Mouse (Mus musculus) neural tube, embryonic 11.5 days (tissue): ENCODE results near the gene H2al1i. TPM values are rescaled to one million over a fixed set of nuclear protein-coding genes. Genes with fewer than 3 reads are reported as not detected.

Experiments
- ATAC-seq: fragments of 200-750 bp; cut with Nextera tagmentation; 2 replicates; pipeline ENCODE4 v1.8.0; 2017; ENCODE audit warnings: moderate number of reproducible peaks, mild to moderate bottlenecking, moderate TSS enrichment, moderate library complexity; ENCODE audit not compliant: insufficient read depth, low FRiP score, low TSS enrichment
- DNase-seq: peaks from one replicate; pipeline ENCODE4 v3.0.0-alpha.2; 2015; ENCODE audit warnings: low spot score
- H3K27ac ChIP-seq: fragments of 300-500 bp; sonication (generic); 2 replicates; pipeline ENCODE4 v1.5.1; 2014; ENCODE audit warnings: low read depth, mild to moderate bottlenecking, low read length
- H3K27me3 ChIP-seq: fragments of 300-500 bp; sonication (generic); 2 replicates; pipeline ENCODE4 v1.6.1; 2014; ENCODE audit warnings: mild to moderate bottlenecking, low read length, mixed read lengths; ENCODE audit not compliant: control insufficient read depth, insufficient read depth
- H3K36me3 ChIP-seq: fragments of 300-500 bp; sonication (generic); 2 replicates; pipeline ENCODE4 v1.6.1; 2014; ENCODE audit warnings: mild to moderate bottlenecking, low read length, moderate library complexity, mixed read lengths; ENCODE audit not compliant: control insufficient read depth, insufficient read depth
- H3K4me1 ChIP-seq: fragments of 300-500 bp; sonication (generic); 2 replicates; pipeline ENCODE4 v1.6.1; 2014; ENCODE audit warnings: low read length, mixed read lengths; ENCODE audit not compliant: control insufficient read depth, insufficient read depth
- H3K4me2 ChIP-seq: fragments of 300-500 bp; sonication (generic); 2 replicates; pipeline ENCODE4 v1.6.1; 2014; ENCODE audit warnings: low read depth, mild to moderate bottlenecking, moderate library complexity
- H3K4me3 ChIP-seq: fragments of 300-500 bp; sonication (generic); 2 replicates; pipeline ENCODE4 v1.5.1; 2014; ENCODE audit warnings: low read depth, low read length
- H3K9ac ChIP-seq: fragments of 300-500 bp; sonication (generic); 2 replicates; pipeline ENCODE4 v1.6.1; 2014; ENCODE audit warnings: mild to moderate bottlenecking, low read length
- H3K9me3 ChIP-seq: fragments of 300-500 bp; sonication (generic); 2 replicates; pipeline ENCODE4 v1.6.1; 2016; ENCODE audit warnings: low read length; ENCODE audit not compliant: control insufficient read depth
- WGBS: fragments of 180-500 bp; shearing (Covaris S2); extraction: QIAGEN DNeasy Blood & Tissue Kit; methylation state at CpG from one replicate; pipeline ENCODE4 v1.1.7; 2014; 5-methylcytosine and 5-hydroxymethylcytosine counted together
- polyA plus RNA-seq: library from polyadenylated mRNA; unstranded; fragments of >200 nt; fragmentation: Nextera tagmentation; extraction: Ambion mirVana; gene quantifications from 2 replicates; pipeline ENCODE4 v1.2.1, GENCODE M21; 2014

The H2al1i gene
- polyA plus RNA-seq, 1 experiment from 2014 or later: not detected

- Histone ChIP-seq H3K4me2 (no peak overlapping the region), H3K9me3 (no peaks in the 10 kb centered on the region), H3K4me1 (no peaks in the 10 kb centered on the region), H3K27ac (no peak overlapping the region), H3K9ac (no peak overlapping the region), H3K4me3 (no peak overlapping the region), H3K36me3 (no peaks in the 10 kb centered on the region), H3K27me3 (0 out of 2 replicates have a peak, but pooled peaks cover 2% of the 10 kb centered on the region)
- ATAC-seq (no peak), DNase-seq (no peak)
- 64% methylated on average over 6 of the region's 6 CpGs for WGBS
Measured at GRCm38 (mm10) chrX:11363890-11364289, 39.4 kb downstream of the H2al1i start.

- 58% methylated on average over 12 of the region's 12 CpGs for WGBS
- no peak for DNase-seq
- Histone ChIP-seq H3K4me2 (no peak overlapping the region), H3K4me1 (no peaks in the 10 kb centered on the region), H3K4me3 (no peak overlapping the region), H3K36me3 (no peaks in the 10 kb centered on the region), H3K9ac (no peak overlapping the region), H3K9me3 (no peaks in the 10 kb centered on the region), H3K27me3 (0 out of 2 replicates have a peak, but pooled peaks cover 2% of the 10 kb centered on the region), H3K27ac (no peak overlapping the region)
- no peak for ATAC-seq
Measured at GRCm38 (mm10) chrX:11365151-11365550, 40.7 kb downstream of the H2al1i start.

Other genes with a start within 250 kb of the H2al1i start
- not detected in 2 replicates for gene H2al1a, start 25.4 kb upstream of the H2al1i start, polyA plus RNA-seq
- gene H2al1b, start 22.2 kb upstream of the H2al1i start, polyA plus RNA-seq: not detected in 2 replicates
- not detected in 2 replicates for gene H2al1c, start 19.0 kb upstream of the H2al1i start, polyA plus RNA-seq
- gene H2al1d, start 15.8 kb upstream of the H2al1i start, polyA plus RNA-seq: not detected in 2 replicates
- gene H2al1e, start 12.7 kb upstream of the H2al1i start, polyA plus RNA-seq: not detected in 2 replicates
- gene H2al1f, start 9.5 kb upstream of the H2al1i start, polyA plus RNA-seq: not detected in 2 replicates
- not detected in 2 replicates for gene H2al1g, start 6.4 kb upstream of the H2al1i start, polyA plus RNA-seq
- not detected in 2 replicates for gene H2al1h, start 3.2 kb upstream of the H2al1i start, polyA plus RNA-seq
- gene H2al1j, start 3.2 kb downstream of the H2al1i start, polyA plus RNA-seq: not detected in 2 replicates